Mouse (Mus musculus) neural tube, embryonic 14.5 days (tissue): ENCODE results near the gene Tmprss11g. TPM values are rescaled to one million over a fixed set of nuclear protein-coding genes. Genes with fewer than 3 reads are reported as not detected.

Experiments
- ATAC-seq: fragments of 200-750 bp; cut with Nextera tagmentation; 2 replicates; pipeline ENCODE4 v1.8.0; 2017; ENCODE audit warnings: low read depth, mild to moderate bottlenecking, moderate TSS enrichment, moderate library complexity
- H3K27ac ChIP-seq: fragments of 300-500 bp; sonication (generic); 2 replicates; pipeline ENCODE4 v1.5.1; 2014; ENCODE audit warnings: low read depth, mild to moderate bottlenecking, control low read depth, low read length, moderate library complexity, mixed read lengths
- H3K27me3 ChIP-seq: fragments of 300-500 bp; sonication (generic); 2 replicates; pipeline ENCODE4 v1.6.1; 2014; ENCODE audit warnings: low read length; ENCODE audit not compliant: control insufficient read depth, insufficient read depth
- H3K36me3 ChIP-seq: fragments of 300-500 bp; sonication (generic); 2 replicates; pipeline ENCODE4 v1.6.1; 2014; ENCODE audit warnings: low read length, mixed read lengths; ENCODE audit not compliant: control insufficient read depth, insufficient read depth
- H3K4me1 ChIP-seq: fragments of 300-500 bp; sonication (generic); 2 replicates; pipeline ENCODE4 v1.6.1; 2014; ENCODE audit warnings: low read length; ENCODE audit not compliant: control insufficient read depth, insufficient read depth
- H3K4me2 ChIP-seq: fragments of 300-500 bp; sonication (generic); 2 replicates; pipeline ENCODE4 v1.6.1; 2014; ENCODE audit warnings: mild to moderate bottlenecking, low read depth, low read length, control low read depth
- H3K4me3 ChIP-seq: fragments of 300-500 bp; sonication (generic); 2 replicates; pipeline ENCODE4 v1.5.1; 2014; ENCODE audit warnings: low read depth, low read length, control low read depth, mixed read lengths
- H3K9ac ChIP-seq: fragments of 300-500 bp; sonication (generic); replicated peaks from 2 replicates; pipeline ENCODE4 v1.6.1; 2014; ENCODE audit warnings: low read depth, mild to moderate bottlenecking, control low read depth, low read length, mixed read lengths
- H3K9me3 ChIP-seq: fragments of 300-500 bp; sonication (generic); 2 replicates; pipeline ENCODE4 v1.6.1; 2016; ENCODE audit warnings: low read length; ENCODE audit not compliant: control insufficient read depth
- WGBS: fragments of 180-500 bp; shearing (Covaris S2); extraction: QIAGEN DNeasy Blood & Tissue Kit; methylation state at CpG from one replicate; pipeline ENCODE4 v1.1.7; 2014; 5-methylcytosine and 5-hydroxymethylcytosine counted together
- polyA plus RNA-seq: library from polyadenylated mRNA; unstranded; fragments of >200 nt; fragmentation: Nextera tagmentation; extraction: Ambion mirVana; gene quantifications from 2 replicates; pipeline ENCODE4 v1.2.1, GENCODE M21; 2014

Gene Tmprss11g
- polyA plus RNA-seq, 1 experiment from 2014 or later, result not detected

DNA sequence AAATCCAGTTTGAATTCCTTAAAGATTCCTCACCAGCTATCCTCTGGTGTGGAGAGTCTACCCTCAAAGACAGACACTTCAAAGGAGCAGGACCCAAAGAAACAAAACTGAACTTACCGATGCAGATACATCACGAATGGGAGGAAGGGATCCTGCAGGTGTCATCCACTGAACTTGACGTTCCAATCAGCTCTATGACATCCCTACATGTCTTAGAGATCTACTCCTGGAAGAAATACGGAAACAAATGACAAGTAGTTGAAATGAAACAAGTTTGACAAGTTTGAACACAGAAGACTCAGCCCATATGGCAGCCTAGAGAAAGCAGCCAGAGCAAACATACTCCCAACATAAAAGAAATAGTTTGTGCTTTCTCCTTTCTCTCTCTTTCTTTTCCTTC, 49.5 kb downstream of the Tmprss11g start, which contains the start of gene Tmprss11a:
Gene Tmprss11a (minus strand): TSS at position 101 of the 400 bp plus-strand sequence.
- H3K4me2 ChIP-seq, result no peak within 1 kb of the TSS
- no peaks in the 10 kb centered on the region for H3K27me3 ChIP-seq
- no peak within 1 kb of the TSS for H3K27ac ChIP-seq
- 75% methylated on average over 4 of the region's 4 CpGs for WGBS
- H3K4me1 ChIP-seq, result no peaks in the 10 kb centered on the region
- H3K9ac ChIP-seq, result no peak within 1 kb of the TSS
- no peaks in the 10 kb centered on the region for H3K36me3 ChIP-seq
- H3K4me3 ChIP-seq, result no peak within 1 kb of the TSS
- H3K9me3 ChIP-seq, result no peaks in the 10 kb centered on the region
- no peak for ATAC-seq

DNA sequence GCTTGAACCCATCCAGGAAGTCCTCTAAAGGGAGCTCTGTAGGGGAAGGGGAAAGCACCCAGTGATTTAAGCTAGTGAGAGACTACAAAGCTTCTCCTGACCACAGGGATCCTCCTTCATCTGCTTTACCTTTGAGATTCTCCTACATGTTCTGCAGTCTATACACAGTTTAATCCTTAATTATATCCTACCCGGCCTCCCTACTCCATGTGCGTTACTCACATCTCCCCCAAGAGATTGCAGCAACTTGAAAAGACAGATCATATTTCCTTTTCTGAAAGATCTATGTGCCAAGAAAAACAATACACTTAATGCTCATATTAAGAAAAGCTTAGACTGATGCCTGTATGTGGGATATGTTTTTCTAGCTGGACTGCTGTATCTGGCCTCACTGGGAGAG, 79.1 kb downstream of the Tmprss11g start:
- no peak overlapping the region for H3K27ac ChIP-seq

DNA sequence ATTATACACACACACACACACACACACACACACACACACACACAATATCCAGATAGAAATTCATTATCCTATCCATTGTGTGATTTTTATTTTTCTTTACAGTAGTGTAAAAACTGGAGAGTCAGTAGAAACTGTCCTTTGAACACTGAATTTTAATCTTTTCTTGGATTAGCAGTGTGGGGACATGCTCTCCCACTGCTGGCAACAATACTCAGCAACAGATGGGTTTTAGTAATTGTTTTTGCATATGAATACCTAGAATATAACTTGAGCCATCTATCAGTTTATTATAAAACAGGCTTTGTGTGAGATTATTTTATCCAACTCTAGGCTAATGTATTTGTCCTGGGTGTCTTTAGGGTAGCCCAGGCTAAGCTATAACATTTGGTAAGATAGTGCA, 79.9 kb downstream of the Tmprss11g start:
- Histone ChIP-seq H3K4me3 (no peak overlapping the region), H3K27me3 (no peaks in the 10 kb centered on the region), H3K36me3 (no peaks in the 10 kb centered on the region), H3K9me3 (no peaks in the 10 kb centered on the region), H3K4me1 (no peaks in the 10 kb centered on the region), H3K4me2 (no peak overlapping the region), H3K9ac (no peak overlapping the region), H3K27ac (no peak overlapping the region)
- no peak for ATAC-seq

More for the DNA sequence above, 79.1 kb downstream of the Tmprss11g start:
- Histone ChIP-seq H3K9ac (no peak overlapping the region), H3K4me3 (no peak overlapping the region), H3K4me2 (no peak overlapping the region), H3K9me3 (no peaks in the 10 kb centered on the region), H3K36me3 (no peaks in the 10 kb centered on the region), H3K4me1 (no peaks in the 10 kb centered on the region), H3K27me3 (no peaks in the 10 kb centered on the region)
- no peak for ATAC-seq
- WGBS, result 82% methylated on average over 2 of the region's 2 CpGs

Other genes with a start within 250 kb of the Tmprss11g start
- not detected in 2 replicates for gene Tmprss11c, start 229.3 kb downstream of the Tmprss11g start, polyA plus RNA-seq
- gene Tmprss11d, start 145.2 kb downstream of the Tmprss11g start, polyA plus RNA-seq, result not detected in 2 replicates
- gene Tmprss11a, start 49.6 kb downstream of the Tmprss11g start, polyA plus RNA-seq, result not detected in 2 replicates
- gene Tmprss11f, start 113.8 kb upstream of the Tmprss11g start, polyA plus RNA-seq, result not detected in 2 replicates
- gene Tmprss11b, start 157.8 kb upstream of the Tmprss11g start, polyA plus RNA-seq, result not detected in 2 replicates
- gene Tmprss11e, start 227.2 kb upstream of the Tmprss11g start, polyA plus RNA-seq, result 0.10 TPM in 1 of 2 replicates, not detected in the other